In the genomic region with DNA sequence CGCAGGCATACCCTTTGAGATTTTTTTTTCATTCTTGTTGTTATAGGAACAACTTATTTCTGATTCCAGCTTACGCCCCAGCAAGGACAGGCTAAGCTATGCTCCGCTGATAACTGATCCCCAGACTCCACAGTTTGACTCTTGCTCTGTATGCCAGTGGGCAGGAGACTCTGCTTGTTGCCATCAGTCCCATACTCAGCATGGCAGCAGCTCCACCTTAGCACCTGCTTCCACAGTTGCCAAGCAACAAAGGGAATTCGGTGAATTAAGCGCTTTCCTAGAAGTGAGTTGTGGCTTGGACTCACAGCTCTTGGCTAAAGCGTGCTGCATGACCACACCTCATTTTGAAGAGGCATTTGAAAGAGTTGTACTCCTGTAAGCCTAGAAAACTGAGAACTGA, we compare ENCODE assay signal across 27 mouse cellular contexts.
DNase-seq lines count a peak whose midpoint lies in the region; TF ChIP-seq lines count a peak whose summit lies in the region.
"Had no signal": no experiment of that assay in that cellular context is flagged by ENCODE, and none has a peak within 500 bp of the region (broad histone marks: within the 10 kb centered on the region; RNA-seq: fewer than 3 reads in every experiment).

No protein-coding gene starts in this region.

- no peak for TF ChIP-seq CTCF in left cerebral cortex, adult 2 months (IDR thresholded peaks at IDR 0.05)
- no peak for TF ChIP-seq CTCF in cortical plate, adult 2 months (IDR thresholded peaks at IDR 0.05; ENCODE audit: extremely low read depth, insufficient read depth, low read length)

- peak overlapping the region; percentile 71 for H3K27ac ChIP-seq in left cerebral cortex, adult 2 months
- peak overlapping the region; percentile 14; the same call in 1 of the 2 replicates for H3K27ac ChIP-seq in cortical plate, adult 2 months (ENCODE audit: insufficient read depth, low read length)
- H3K27ac ChIP-seq: embryonic facial prominence, embryonic 10.5 days; embryonic facial prominence, embryonic 15.5 days; forebrain, embryonic 12.5 days; heart, embryonic 10.5 days; heart, embryonic 15.5 days; hindbrain, embryonic 12.5 days; kidney, embryonic 15.5 days; limb, embryonic 13.5 days; lung, embryonic 15.5 days; midbrain, embryonic 12.5 days had no signal

- peaks cover 21% of the 10 kb centered on the region for H3K4me1 ChIP-seq in cortical plate, adult 2 months (ENCODE audit: control insufficient read depth, insufficient read depth, low read length)
- H3K4me1 ChIP-seq: embryonic facial prominence, embryonic 10.5 days; embryonic facial prominence, embryonic 15.5 days; forebrain, embryonic 12.5 days; heart, embryonic 10.5 days; heart, embryonic 15.5 days; hindbrain, embryonic 12.5 days; kidney, embryonic 15.5 days; limb, embryonic 13.5 days; lung, embryonic 15.5 days; midbrain, embryonic 12.5 days had no signal

- peak; percentile 24 to 35 for DNase-seq in cerebellum, postnatal 10 days
- no peak for DNase-seq in cerebellum, adult 9-10 months
- no peak for DNase-seq in left cerebral cortex, adult 2 months (ENCODE audit: extremely low spot score in 1 of 2, low spot score in 2 of 2)
- no peak for DNase-seq in left cerebral cortex, postnatal 10 days (ENCODE audit: extremely low spot score in 1 of 2, low spot score in 2 of 2)
- peak; percentile 48 for DNase-seq in R1 (ENCODE audit: low read depth, low spot score)
- DNase-seq in urinary bladder, adult 18-20 months (ENCODE audit: low spot score in 2 of 2): no peak
- DNase-seq: adrenal gland, postnatal 25 days; cerebellum, adult 9-11 months; gastrocnemius, postnatal 25 days; heart, adult 11 months; kidney, adult 18-20 months; kidney, postnatal 36 days; layer of hippocampus, postnatal 36 days; right cerebral cortex, adult 18-20 months; spleen, adult 18-20 months; thymus, postnatal 14 days had no signal

- intact Hi-C loops in left cerebral cortex, adult 2 months (cut with DNase I): no loop called here
- intact Hi-C loops in left cerebral cortex, postnatal 10 days (cut with DNase I): no loop called here

- TF ChIP-seq POLR2A in cortical plate, adult 2 months (IDR thresholded peaks at IDR 0.05; ENCODE audit: extremely low read depth, insufficient read depth, low read length): no peak

- no peak overlapping the region for H3K4me3 ChIP-seq in left cerebral cortex, adult 2 months
- H3K4me3 ChIP-seq in cortical plate, adult 2 months (ENCODE audit: insufficient read depth, low read length): no peak overlapping the region
- H3K4me3 ChIP-seq: embryonic facial prominence, embryonic 10.5 days; embryonic facial prominence, embryonic 15.5 days; forebrain, embryonic 12.5 days; heart, embryonic 10.5 days; heart, embryonic 15.5 days; hindbrain, embryonic 12.5 days; kidney, embryonic 15.5 days; limb, embryonic 13.5 days; lung, embryonic 15.5 days; midbrain, embryonic 12.5 days had no signal

Comparison
In these comparisons a context has a peak if more than half of its experiments do, and no peak if none do; other contexts are left out.
1. DNase-seq: peak in cerebellum, postnatal 10 days (2 of 2) and R1 (single experiment); none in cerebellum, adult 9-10 months (single experiment), left cerebral cortex, adult 2 months (0 of 2), left cerebral cortex, postnatal 10 days (0 of 2) and urinary bladder, adult 18-20 months (0 of 2).